Mouse (Mus musculus) hindbrain, embryonic 16.5 days (tissue): ENCODE results near the gene Fahd1. TPM values are rescaled to one million over a fixed set of nuclear protein-coding genes. Genes with fewer than 3 reads are reported as not detected.

ENCODE experiments used
- ATAC-seq: fragments of 200-750 bp; cut with Nextera tagmentation; 2 replicates; pipeline ENCODE4 v1.8.0; 2017; ENCODE audit warnings: moderate TSS enrichment, moderate library complexity
- H3K27ac ChIP-seq: fragments of 300-500 bp; sonication (generic); 2 replicates; pipeline ENCODE4 v1.5.1; 2014; ENCODE audit warnings: low read depth, mild to moderate bottlenecking, control low read depth, low read length, moderate library complexity
- H3K27me3 ChIP-seq: fragments of 300-500 bp; sonication (generic); replicated peaks from 2 replicates; pipeline ENCODE4 v1.6.1; 2014; ENCODE audit warnings: low read length; ENCODE audit not compliant: control insufficient read depth, insufficient read depth
- H3K36me3 ChIP-seq: fragments of 300-500 bp; sonication (generic); 2 replicates; pipeline ENCODE4 v1.6.1; 2014; ENCODE audit warnings: mild to moderate bottlenecking, low read length, moderate library complexity, mixed read lengths; ENCODE audit not compliant: control insufficient read depth, insufficient read depth
- H3K4me1 ChIP-seq: fragments of 300-500 bp; sonication (generic); 2 replicates; pipeline ENCODE4 v1.6.1; 2014; ENCODE audit warnings: low read depth, low read length; ENCODE audit not compliant: control insufficient read depth, insufficient read depth
- H3K4me2 ChIP-seq: fragments of 300-500 bp; sonication (generic); 2 replicates; pipeline ENCODE4 v1.6.1; 2014; ENCODE audit warnings: mild to moderate bottlenecking, low read length, control low read depth, moderate library complexity
- H3K4me3 ChIP-seq: fragments of 300-500 bp; sonication (generic); 2 replicates; pipeline ENCODE4 v1.5.1; 2014; ENCODE audit warnings: mild to moderate bottlenecking, low read length, control low read depth, moderate library complexity
- H3K9ac ChIP-seq: fragments of 300-500 bp; sonication (generic); 2 replicates; pipeline ENCODE4 v1.6.1; 2014; ENCODE audit warnings: low read depth, mild to moderate bottlenecking, control low read depth, low read length, moderate library complexity
- H3K9me3 ChIP-seq: fragments of 300-500 bp; sonication (generic); 2 replicates; pipeline ENCODE4 v1.6.1; 2014; ENCODE audit warnings: mild to moderate bottlenecking, low read length, moderate library complexity; ENCODE audit not compliant: control insufficient read depth
- WGBS: fragments of 180-500 bp; shearing (Covaris S2); extraction: QIAGEN DNeasy Blood & Tissue Kit; methylation state at CpG from one replicate; pipeline ENCODE4 v1.1.7; 2014; 5-methylcytosine and 5-hydroxymethylcytosine counted together
- polyA plus RNA-seq: library from polyadenylated mRNA; unstranded; fragments of >200 nt; fragmentation: Nextera tagmentation; extraction: Ambion mirVana; gene quantifications from 2 replicates; pipeline ENCODE4 v1.2.1, GENCODE M21; 2015

Gene Fahd1
- polyA plus RNA-seq, 1 experiment from 2014 or later = 28.8 TPM

- peak within 1 kb of the TSS; percentile 55 for H3K4me3 ChIP-seq
- peaks cover 16% of the 10 kb centered on the region for H3K27me3 ChIP-seq
- H3K9me3 ChIP-seq = no peaks in the 10 kb centered on the region
- no peaks in the 10 kb centered on the region for H3K36me3 ChIP-seq
- peak; percentile 79 for ATAC-seq
- WGBS = under 1% methylated on average over 44 of the region's 71 CpGs
- H3K4me2 ChIP-seq = peak within 1 kb of the TSS; percentile 59
- no peak within 1 kb of the TSS for H3K27ac ChIP-seq
- H3K4me1 ChIP-seq = no peaks in the 10 kb centered on the region; the same call in 1 of the 2 replicates
- H3K9ac ChIP-seq = peak within 1 kb of the TSS; percentile 54
Measured at GRCm38 (mm10) chr17:24803952-24804951, 45.9 kb downstream of the Fahd1 start, which contains the start of gene Meiob. TSS of gene Meiob (plus strand) at chr17:24804289.

GRCm38 (mm10) chr17:24800524-24800923 is 49.6 kb downstream of the Fahd1 start:
- no peak overlapping the region for H3K4me2 ChIP-seq
- peaks cover 4% of the 10 kb centered on the region; the same call in 1 of the 2 replicates for H3K27me3 ChIP-seq
- H3K9ac ChIP-seq = no peak overlapping the region
- no peaks in the 10 kb centered on the region for H3K9me3 ChIP-seq
- ATAC-seq = no peak
- H3K4me3 ChIP-seq = no peak overlapping the region
- no peak overlapping the region for H3K27ac ChIP-seq
- H3K4me1 ChIP-seq = no peaks in the 10 kb centered on the region; the same call in 1 of the 2 replicates
- 62% methylated on average over 3 of the region's 3 CpGs for WGBS
- no peaks in the 10 kb centered on the region for H3K36me3 ChIP-seq

- Histone ChIP-seq H3K9ac (no peak overlapping the region), H3K4me1 (no peaks in the 10 kb centered on the region), H3K9me3 (no peaks in the 10 kb centered on the region), H3K4me3 (no peak overlapping the region), H3K36me3 (no peaks in the 10 kb centered on the region), H3K4me2 (no peak overlapping the region), H3K27me3 (0 out of 2 replicates have a peak, but pooled peaks cover 2% of the 10 kb centered on the region), H3K27ac (no peak overlapping the region)
- no peak for ATAC-seq
- 88% methylated on average over 4 of the region's 4 CpGs for WGBS
Measured at GRCm38 (mm10) chr17:24799476-24799875, 50.7 kb downstream of the Fahd1 start.

Other genes with a start within 250 kb of the Fahd1 start
- 65.8 and 80.9 TPM in 2 replicates for gene Tsc2, start 217.7 kb downstream of the Fahd1 start, polyA plus RNA-seq
- gene Nthl1, start 217.7 kb downstream of the Fahd1 start, polyA plus RNA-seq = 9.6 and 9.9 TPM in 2 replicates
- gene Slc9a3r2, start 200.0 kb downstream of the Fahd1 start, polyA plus RNA-seq = 60.8 TPM in 2 replicates
- gene Npw, start 191.9 kb downstream of the Fahd1 start, polyA plus RNA-seq = 0.54 and 0.75 TPM in 2 replicates
- gene Zfp598, start 180.7 kb downstream of the Fahd1 start, polyA plus RNA-seq = 10.8 and 18.7 TPM in 2 replicates
- gene Syngr3, start 160.4 kb downstream of the Fahd1 start, polyA plus RNA-seq = 272 and 319 TPM in 2 replicates
- 35.4 and 37.3 TPM in 2 replicates for gene Gfer, start 154.2 kb downstream of the Fahd1 start, polyA plus RNA-seq
- 1.7 and 2.3 TPM in 2 replicates for gene Noxo1, start 154.1 kb downstream of the Fahd1 start, polyA plus RNA-seq
- 62.4 and 69.9 TPM in 2 replicates for gene Tbl3, start 142.7 kb downstream of the Fahd1 start, polyA plus RNA-seq
- not detected in 2 replicates for gene Rnf151, start 132.3 kb downstream of the Fahd1 start, polyA plus RNA-seq
- gene Rps2, start 132.2 kb downstream of the Fahd1 start, polyA plus RNA-seq = 732 and 739 TPM in 2 replicates
- gene Ndufb10, start 125.9 kb downstream of the Fahd1 start, polyA plus RNA-seq = 271 and 307 TPM in 2 replicates
- 0.25 TPM in 1 of 2 replicates, not detected in the other for gene Rpl3l, start 122.5 kb downstream of the Fahd1 start, polyA plus RNA-seq
- gene Msrb1, start 113.7 kb downstream of the Fahd1 start, polyA plus RNA-seq = 17.5 and 18.9 TPM in 2 replicates
- gene Hs3st6, start 97.4 kb downstream of the Fahd1 start, polyA plus RNA-seq = 0.23 and 0.32 TPM in 2 replicates
- not detected in 2 replicates for gene Meiob, start 46.1 kb downstream of the Fahd1 start, polyA plus RNA-seq
- 71.4 and 86.9 TPM in 2 replicates for gene Hagh, start 10.2 kb downstream of the Fahd1 start, polyA plus RNA-seq
- 0.15 TPM in 1 of 2 replicates, not detected in the other for gene Igfals, start 15.6 kb upstream of the Fahd1 start, polyA plus RNA-seq
- 64.1 and 65.7 TPM in 2 replicates for gene Nubp2, start 36.0 kb upstream of the Fahd1 start, polyA plus RNA-seq
- 88.2 and 90.4 TPM in 2 replicates for gene Spsb3, start 36.3 kb upstream of the Fahd1 start, polyA plus RNA-seq
- gene Eme2, start 44.7 kb upstream of the Fahd1 start, polyA plus RNA-seq = 30.1 and 30.2 TPM in 2 replicates
- gene Mrps34, start 44.8 kb upstream of the Fahd1 start, polyA plus RNA-seq = 85.3 and 89.0 TPM in 2 replicates
- gene Nme3, start 46.1 kb upstream of the Fahd1 start, polyA plus RNA-seq = 88.2 and 99.9 TPM in 2 replicates
- gene Mapk8ip3, start 86.6 kb upstream of the Fahd1 start, polyA plus RNA-seq = 90.0 and 102 TPM in 2 replicates
- 82.9 and 97.9 TPM in 2 replicates for gene Jpt2, start 110.3 kb upstream of the Fahd1 start, polyA plus RNA-seq
- gene Cramp1l, start 165.4 kb upstream of the Fahd1 start, polyA plus RNA-seq = 4.0 and 5.5 TPM in 2 replicates
- 17.1 and 20.8 TPM in 2 replicates for gene Ift140, start 165.7 kb upstream of the Fahd1 start, polyA plus RNA-seq
- 13.8 and 14.1 TPM in 2 replicates for gene Tmem204, start 233.2 kb upstream of the Fahd1 start, polyA plus RNA-seq